Mouse (Mus musculus) megakaryocyte, embryonic 14.5 days (primary cell): ENCODE data around the gene Proser1.

Experiments used
- FLI1 ChIP-seq: IDR thresholded peaks from 2 replicates; pipeline ENCODE4 v1.6.1; 2012; ENCODE audit warnings: low read length, inconsistent platforms, mixed read lengths
- GATA1 ChIP-seq: IDR thresholded peaks from 3 replicates; pipeline ENCODE4 v1.6.1; 2012; ENCODE audit warnings: mixed read lengths, low read length, inconsistent platforms, borderline replicate concordance

DNA sequence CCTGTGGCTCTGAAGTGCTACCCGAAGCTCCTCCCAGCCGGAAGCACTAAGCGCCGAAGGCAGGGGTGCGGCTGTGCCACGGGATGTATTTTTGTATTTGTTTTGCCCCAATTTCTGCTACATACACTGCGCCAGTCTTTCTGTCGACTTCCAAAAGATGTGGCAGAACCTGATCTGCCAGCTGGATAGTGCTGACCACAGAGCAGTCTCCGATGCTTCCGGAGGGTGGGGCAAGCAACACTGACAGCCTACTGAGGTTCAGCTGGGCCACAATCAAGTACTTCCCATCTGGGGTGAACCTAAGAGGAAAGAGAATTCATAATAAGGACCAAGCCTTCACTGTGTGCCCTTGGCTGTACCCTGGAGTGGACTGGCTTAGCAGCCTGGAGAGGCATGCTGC is 11.1 kb upstream of the Proser1 start:
- TF ChIP-seq GATA1, result no peak
- TF ChIP-seq FLI1, result no peak
